Mouse (Mus musculus) MEL (cell line): ENCODE measurements around the gene Angptl7.
A peak's percentile ranks its signal among the peaks of the same experiment; 100 is the strongest.

Experiments
- CTCF ChIP-seq, 3 experiments: IDR thresholded peaks in 2 of 3; conservative IDR thresholded peaks in 1 of 3; 2 replicates each; pipeline ENCODE4 v1.5.1; 2011 to 2012; ENCODE audit warnings: low read length in 3 of 3, low read depth in 2 of 3, mild to moderate bottlenecking in 2 of 3, improper control_type of control experiment in 1 of 3, inconsistent platforms in 1 of 3, mixed read lengths in 1 of 3, moderate library complexity in 1 of 3; ENCODE audit not compliant: control insufficient read depth in 1 of 3, insufficient read depth in 1 of 3, poor library complexity in 1 of 3, severe bottlenecking in 1 of 3
- E2F4 ChIP-seq: IDR thresholded peaks from 2 replicates; pipeline ENCODE4 v1.6.1; 2011; ENCODE audit warnings: low read depth, low read length, improper control_type of control experiment, borderline replicate concordance
- EP300 ChIP-seq, 2 experiments: IDR thresholded peaks; 2 replicates each; pipeline ENCODE4 v1.6.1; 2011; ENCODE audit warnings: improper control_type of control experiment in 2 of 2, low read length in 2 of 2, low read depth in 1 of 2, mild to moderate bottlenecking in 1 of 2
- JUND ChIP-seq: IDR thresholded peaks from 2 replicates; pipeline ENCODE4 v1.6.1; 2011; ENCODE audit warnings: low read depth, mild to moderate bottlenecking, improper control_type of control experiment, low read length
- MAX ChIP-seq: IDR thresholded peaks from 2 replicates; pipeline ENCODE4 v1.6.1; 2011; ENCODE audit warnings: low read length, improper control_type of control experiment
- NRF1 ChIP-seq: IDR thresholded peaks from 2 replicates; pipeline ENCODE4 v1.6.1; 2014; ENCODE audit warnings: low read depth, mild to moderate bottlenecking, inconsistent platforms, low read length, improper control_type of control experiment, moderate library complexity; ENCODE audit not compliant: poor library complexity, insufficient read depth, severe bottlenecking
- POLR2A ChIP-seq, 2 experiments: IDR thresholded peaks; 2 replicates each; pipeline ENCODE4 v1.6.1; 2011 to 2012; ENCODE audit warnings: low read length in 2 of 2, mild to moderate bottlenecking in 2 of 2, control low read depth in 1 of 2, improper control_type of control experiment in 1 of 2, low read depth in 1 of 2, moderate library complexity in 1 of 2; ENCODE audit not compliant: control insufficient read depth in 1 of 2, insufficient read depth in 1 of 2, poor library complexity in 1 of 2
- RCOR1 ChIP-seq: IDR thresholded peaks from 2 replicates; pipeline ENCODE4 v1.6.1; 2012; ENCODE audit warnings: low read depth, mild to moderate bottlenecking, inconsistent platforms, low read length, improper control_type of control experiment
- UBTF ChIP-seq: IDR thresholded peaks from 2 replicates; pipeline ENCODE4 v1.6.1; 2012; ENCODE audit warnings: low read depth, mild to moderate bottlenecking, inconsistent platforms, low read length, improper control_type of control experiment, moderate library complexity, borderline replicate concordance; ENCODE audit not compliant: insufficient read depth
- USF1 ChIP-seq: IDR thresholded peaks from 2 replicates; pipeline ENCODE4 v1.6.1; 2014; ENCODE audit warnings: low read depth, mild to moderate bottlenecking, inconsistent platforms, low read length, improper control_type of control experiment, moderate library complexity
- USF2 ChIP-seq, 2 experiments: IDR thresholded peaks; 2 replicates each; pipeline ENCODE4 v1.6.1; 2011 to 2012; ENCODE audit warnings: improper control_type of control experiment in 2 of 2, low read length in 2 of 2, borderline replicate concordance in 1 of 2, inconsistent platforms in 1 of 2, low read depth in 1 of 2, mild to moderate bottlenecking in 1 of 2; ENCODE audit not compliant: insufficient read depth in 1 of 2
- ZC3H11A ChIP-seq: IDR thresholded peaks from 2 replicates; pipeline ENCODE4 v1.6.1; 2012; ENCODE audit warnings: low read depth, mild to moderate bottlenecking, inconsistent platforms, low read length, improper control_type of control experiment
- ZKSCAN1 ChIP-seq: IDR thresholded peaks from 2 replicates; pipeline ENCODE4 v1.6.1; 2012; ENCODE audit warnings: low read depth, mild to moderate bottlenecking, inconsistent platforms, low read length, improper control_type of control experiment, moderate library complexity

GRCm38 (mm10) chr4:148515313-148515712, 15.1 kb upstream of the Angptl7 start:
- TF ChIP-seq JUND: no peak
- no peak for TF ChIP-seq USF1
- TF ChIP-seq UBTF: no peak
- TF ChIP-seq ZC3H11A: no peak
- peak; percentile 39 to 42 (median 40) for TF ChIP-seq CTCF (IDR thresholded peaks at IDR 0.05 in 2 of 3, conservative IDR thresholded peaks at IDR 0.05 in 1 of 3; ENCODE audit: control insufficient read depth in 1 of 3, insufficient read depth in 1 of 3, low read depth in 2 of 3, low read length in 3 of 3, poor library complexity in 1 of 3, severe bottlenecking in 1 of 3)
- TF ChIP-seq POLR2A (IDR thresholded peaks at IDR 0.05; ENCODE audit: control insufficient read depth in 1 of 2, insufficient read depth in 1 of 2, low read depth in 1 of 2, low read length in 2 of 2, poor library complexity in 1 of 2): no peak
- TF ChIP-seq ZKSCAN1: no peak
- TF ChIP-seq EP300 (IDR thresholded peaks at IDR 0.05; ENCODE audit: low read depth in 1 of 2, low read length in 2 of 2): no peak
- no peak for TF ChIP-seq NRF1
- TF ChIP-seq E2F4: no peak
- no peak for TF ChIP-seq MAX
- TF ChIP-seq RCOR1: no peak
- no peak for TF ChIP-seq USF2 (IDR thresholded peaks at IDR 0.05; ENCODE audit: borderline replicate concordance in 1 of 2, insufficient read depth in 1 of 2, low read depth in 1 of 2, low read length in 2 of 2)
